23 mouse cellular contexts compared by ENCODE assay signal in the genomic region with DNA sequence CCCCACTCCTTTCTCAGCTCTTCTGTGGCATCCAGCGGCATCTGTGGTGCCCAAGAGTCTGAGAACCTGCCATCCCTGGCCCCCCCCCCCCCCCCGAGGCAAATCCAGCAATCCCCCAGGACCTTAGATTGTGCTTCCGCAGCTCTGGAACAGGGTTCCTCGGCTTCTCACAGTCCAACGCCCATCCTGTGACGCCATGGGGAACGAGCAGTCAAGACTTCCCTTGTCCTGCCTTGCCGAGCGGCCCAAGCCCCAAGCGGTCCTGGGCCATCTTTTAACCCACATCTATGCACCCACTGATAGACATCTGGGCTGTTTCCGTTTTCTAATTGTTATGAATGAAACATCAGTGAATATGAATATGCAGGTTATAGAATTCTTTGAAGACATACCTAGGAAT. TPM values are rescaled to one million over a fixed set of nuclear protein-coding genes. Genes with fewer than 3 reads are reported as not detected.
A peak's percentile ranks its signal among the peaks of the same experiment; 100 is the strongest.
DNase-seq lines count a peak whose midpoint lies in the region; ATAC-seq and TF ChIP-seq lines count a peak whose summit lies in the region.
"Had no signal": no experiment of that assay in that cellular context is flagged by ENCODE, and none has a peak within 500 bp of the region (broad histone marks: within the 10 kb centered on the region; RNA-seq: fewer than 3 reads in every experiment).

No protein-coding gene starts in this region.

- H3K9ac ChIP-seq in midbrain, embryonic 11.5 days (ENCODE audit: low read length) = no peak overlapping the region
- no peak overlapping the region for H3K9ac ChIP-seq in midbrain, embryonic 16.5 days (ENCODE audit: low read depth, low read length)
- H3K9ac ChIP-seq in ES-Bruce4 (ENCODE audit: low read depth, poor library complexity, severe bottlenecking) = no peak overlapping the region
- H3K9ac ChIP-seq: embryonic facial prominence, embryonic 12.5 days; forebrain, embryonic 13.5 days; forebrain, embryonic 15.5 days; forebrain, postnatal 0 days had no signal

- no peak for ATAC-seq in midbrain, embryonic 11.5 days (ENCODE audit: low FRiP score)
- no peak for ATAC-seq in midbrain, embryonic 16.5 days
- ATAC-seq: forebrain, embryonic 13.5 days; forebrain, embryonic 15.5 days; forebrain, postnatal 0 days; Patski had no signal

- peaks cover 42% of the 10 kb centered on the region for H3K4me1 ChIP-seq in heart, embryonic 10.5 days
- no peaks in the 10 kb centered on the region for H3K4me1 ChIP-seq in midbrain, embryonic 11.5 days (ENCODE audit: control insufficient read depth, insufficient read depth, low read length)
- H3K4me1 ChIP-seq in midbrain, embryonic 16.5 days (ENCODE audit: control insufficient read depth, insufficient read depth, low read length) = no peaks in the 10 kb centered on the region
- peaks cover 2% of the 10 kb centered on the region for H3K4me1 ChIP-seq in ES-Bruce4 (ENCODE audit: control insufficient read depth, insufficient read depth, low read length)
- H3K4me1 ChIP-seq: forebrain, embryonic 13.5 days; forebrain, embryonic 15.5 days had no signal

- peak; percentile 92 for DNase-seq in heart, adult 11 months
- no peak for DNase-seq in heart, embryonic 10.5 days (ENCODE audit: low spot score)
- peak; percentile 39 for DNase-seq in midbrain, embryonic 11.5 days (ENCODE audit: low spot score, missing footprints)
- DNase-seq in ZHBTc4 (ENCODE audit: low read depth, low spot score) = peak; percentile 47
- DNase-seq in thymus, postnatal 10 days (ENCODE audit: low spot score in 2 of 2) = no peak
- no peak for DNase-seq in adrenal gland, postnatal 36 days
- DNase-seq: adrenal gland, adult 8-10 months; adrenal gland, postnatal 25 days; cerebellum, adult 11-12 months; cerebellum, adult 2 months; cerebellum, adult 9-10 months; cerebellum, postnatal 10 days; cerebellum, postnatal 25 days; forebrain, postnatal 0 days had no signal

- no peak overlapping the region for H3K4me2 ChIP-seq in midbrain, embryonic 11.5 days
- H3K4me2 ChIP-seq in midbrain, embryonic 16.5 days (ENCODE audit: low read length) = no peak overlapping the region
- H3K4me2 ChIP-seq: embryonic facial prominence, embryonic 12.5 days; forebrain, embryonic 13.5 days; forebrain, embryonic 15.5 days had no signal

- 80% methylated on average over 11 of the region's 11 CpGs for WGBS in heart, embryonic 10.5 days
- WGBS in midbrain, embryonic 11.5 days = 85% methylated on average over 11 of the region's 11 CpGs
- 85% methylated on average over 11 of the region's 11 CpGs for WGBS in midbrain, embryonic 16.5 days

- H3K27me3 ChIP-seq in heart, embryonic 10.5 days (ENCODE audit: insufficient read depth, poor library complexity, severe bottlenecking) = 0 out of 2 replicates have a peak, but pooled peaks cover 2% of the 10 kb centered on the region
- no peaks in the 10 kb centered on the region for H3K27me3 ChIP-seq in midbrain, embryonic 11.5 days (ENCODE audit: control insufficient read depth, insufficient read depth, low read length)
- H3K27me3 ChIP-seq in midbrain, embryonic 16.5 days (ENCODE audit: control insufficient read depth, insufficient read depth, low read depth, low read length) = no peaks in the 10 kb centered on the region
- no peaks in the 10 kb centered on the region for H3K27me3 ChIP-seq in ES-Bruce4 (ENCODE audit: control insufficient read depth, insufficient read depth, low read length, poor library complexity, severe bottlenecking)
- H3K27me3 ChIP-seq: embryonic facial prominence, embryonic 12.5 days; forebrain, embryonic 13.5 days; forebrain, embryonic 15.5 days; Patski had no signal

- TF ChIP-seq EP300 in ES-Bruce4 (IDR thresholded peaks at IDR 0.05; ENCODE audit: insufficient read depth, low read depth, low read length) = no peak

- no peak overlapping the region for H3K27ac ChIP-seq in heart, embryonic 10.5 days
- H3K27ac ChIP-seq in midbrain, embryonic 11.5 days (ENCODE audit: low read depth, low read length) = no peak overlapping the region
- no peak overlapping the region for H3K27ac ChIP-seq in midbrain, embryonic 16.5 days (ENCODE audit: low read length)
- H3K27ac ChIP-seq in ES-Bruce4 (ENCODE audit: insufficient read depth, low read length) = no peak overlapping the region
- H3K27ac ChIP-seq: embryonic facial prominence, embryonic 10.5 days; embryonic facial prominence, embryonic 12.5 days; forebrain, embryonic 13.5 days; forebrain, embryonic 15.5 days had no signal

- H3K4me3 ChIP-seq in heart, embryonic 10.5 days = no peak overlapping the region
- no peak overlapping the region for H3K4me3 ChIP-seq in midbrain, embryonic 11.5 days (ENCODE audit: low read depth, low read length)
- H3K4me3 ChIP-seq in midbrain, embryonic 16.5 days (ENCODE audit: low read depth, low read length) = no peak overlapping the region
- H3K4me3 ChIP-seq in ES-Bruce4 (ENCODE audit: low read depth, low read length) = peak overlapping the region; percentile 24; the same call in 1 of the 2 replicates
- H3K4me3 ChIP-seq: embryonic facial prominence, embryonic 10.5 days; embryonic facial prominence, embryonic 12.5 days; forebrain, embryonic 13.5 days; forebrain, embryonic 15.5 days had no signal

- TF ChIP-seq CTCF in ES-Bruce4 (IDR thresholded peaks at IDR 0.05; ENCODE audit: low read depth, low read length) = no peak

- H3K36me3 ChIP-seq in heart, embryonic 10.5 days = no peaks in the 10 kb centered on the region
- H3K36me3 ChIP-seq in midbrain, embryonic 11.5 days (ENCODE audit: control insufficient read depth, insufficient read depth, low read length) = no peaks in the 10 kb centered on the region
- H3K36me3 ChIP-seq in midbrain, embryonic 16.5 days (ENCODE audit: control insufficient read depth, insufficient read depth, low read length) = no peaks in the 10 kb centered on the region
- H3K36me3 ChIP-seq in ES-Bruce4 (ENCODE audit: control insufficient read depth, insufficient read depth, low read length, poor library complexity, severe bottlenecking) = no peaks in the 10 kb centered on the region
- H3K36me3 ChIP-seq: embryonic facial prominence, embryonic 10.5 days; embryonic facial prominence, embryonic 12.5 days; forebrain, embryonic 15.5 days; G1E had no signal

- no peak for TF ChIP-seq POLR2A in ES-Bruce4 (IDR thresholded peaks at IDR 0.05; ENCODE audit: insufficient read depth, low read length)

- H3K9me3 ChIP-seq in heart, embryonic 10.5 days = no peaks in the 10 kb centered on the region
- no peaks in the 10 kb centered on the region for H3K9me3 ChIP-seq in midbrain, embryonic 11.5 days (ENCODE audit: control insufficient read depth, low read length)
- H3K9me3 ChIP-seq in midbrain, embryonic 16.5 days (replicated peaks; ENCODE audit: control insufficient read depth, low read length, poor library complexity, severe bottlenecking) = no peaks in the 10 kb centered on the region
- no peaks in the 10 kb centered on the region for H3K9me3 ChIP-seq in ES-Bruce4 (replicated peaks; ENCODE audit: control insufficient read depth, insufficient read depth, low read length, poor library complexity, severe bottlenecking)
- H3K9me3 ChIP-seq: embryonic facial prominence, embryonic 10.5 days; embryonic facial prominence, embryonic 12.5 days; forebrain, embryonic 13.5 days; forebrain, embryonic 15.5 days; G1E had no signal

RNA-seq across cellular contexts. Expression of a gene that starts 23.5 kb away (rescaled TPM):
- polyA plus RNA-seq in heart, embryonic 10.5 days (2016; fragmentation: Nextera tagmentation; extraction: Ambion mirVana) = 0.31 and 0.79 TPM in 2 replicates
- polyA plus RNA-seq in midbrain, embryonic 11.5 days (2014; fragmentation: Nextera tagmentation; extraction: Ambion mirVana) = 0.19 and 0.29 TPM in 2 replicates
- not detected in 2 replicates for polyA plus RNA-seq in midbrain, embryonic 16.5 days (2015; fragmentation: Nextera tagmentation; extraction: Ambion mirVana)
- polyA plus RNA-seq in ES-Bruce4 (2011; ENCODE audit: insufficient read depth, insufficient read length, low read depth, missing spikeins) = not detected in 2 replicates
- total RNA-seq in adrenal gland, postnatal 36 days (2021) = not detected
- total RNA-seq: adrenal gland, adult 18-20 months; adrenal gland, adult 8-10 months; adrenal gland, postnatal 25 days; forebrain, postnatal 0 days had no signal
- polyA plus RNA-seq: forebrain, embryonic 15.5 days; forebrain, postnatal 0 days; G1E; Patski had no signal

Comparison
In these comparisons a context has a peak if more than half of its experiments do, and no peak if none do; other contexts are left out.
1. DNase-seq: peak in heart, adult 11 months (single experiment), midbrain, embryonic 11.5 days (single experiment) and ZHBTc4 (single experiment); none in heart, embryonic 10.5 days (single experiment), thymus, postnatal 10 days (0 of 2) and adrenal gland, postnatal 36 days (0 of 2).